Mouse (Mus musculus) heart, postnatal 10 days (tissue): Measurements from ENCODE around the gene Kbtbd12. TPM values are rescaled to one million over a fixed set of nuclear protein-coding genes. Genes with fewer than 3 reads are reported as not detected.
A peak's percentile ranks its signal among the peaks of the same experiment; 100 is the strongest.

Source experiments
- DNase-seq, 2 experiments: peaks; one replicate each; pipeline ENCODE4 v3.0.0; 2021
- intact Hi-C: fragments of 180-260 bp; cut with DNase I; formaldehyde crosslinking; loops from one replicate; pipeline ENCODE4 v1.15.1; 2025
- total RNA-seq, 2 experiments: library from RNA; stranded (reverse); gene quantifications; 2 replicates each; pipeline ENCODE4 v1.2.3; 2021

The Kbtbd12 gene
- 10 to 100 TPM; 23.6 to 28.8 TPM for total RNA-seq

DNA sequence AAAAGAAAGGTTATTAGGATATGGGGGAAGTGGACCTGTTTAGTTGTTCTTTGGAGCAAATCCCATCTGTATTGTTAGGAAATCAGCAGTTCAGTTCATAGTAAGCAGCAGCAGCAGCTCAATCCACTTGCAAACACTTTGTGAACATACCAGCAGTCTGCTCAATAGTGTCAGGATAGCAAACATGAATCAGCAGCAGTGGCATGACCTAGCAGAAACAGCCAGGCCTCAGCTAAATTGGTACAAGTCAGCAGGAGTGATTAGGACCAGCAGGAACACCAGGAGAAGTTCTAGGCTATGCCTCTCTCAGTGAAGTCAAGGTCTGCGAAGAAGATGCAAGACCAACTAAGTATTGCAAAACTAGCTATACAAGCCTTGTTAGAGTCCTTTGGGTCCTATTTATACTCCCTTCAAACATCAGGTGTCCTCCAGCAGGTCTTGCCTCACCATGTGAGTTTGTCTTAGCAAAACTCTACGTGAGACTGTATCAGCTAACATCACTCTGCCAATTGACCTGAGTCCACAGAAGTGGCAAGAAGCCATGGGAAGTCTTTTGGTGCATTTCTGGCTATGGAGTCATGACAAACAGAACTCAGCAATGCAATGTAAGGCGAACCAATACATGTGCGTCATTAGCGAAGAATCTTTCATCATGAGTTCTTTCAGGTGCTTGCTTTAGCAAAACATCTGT is at the start of gene Kbtbd12:
TSS of gene Kbtbd12 (minus strand) at position 340 of the 691 bp plus-strand sequence.
- intact Hi-C loops, result no loop called here

DNA sequence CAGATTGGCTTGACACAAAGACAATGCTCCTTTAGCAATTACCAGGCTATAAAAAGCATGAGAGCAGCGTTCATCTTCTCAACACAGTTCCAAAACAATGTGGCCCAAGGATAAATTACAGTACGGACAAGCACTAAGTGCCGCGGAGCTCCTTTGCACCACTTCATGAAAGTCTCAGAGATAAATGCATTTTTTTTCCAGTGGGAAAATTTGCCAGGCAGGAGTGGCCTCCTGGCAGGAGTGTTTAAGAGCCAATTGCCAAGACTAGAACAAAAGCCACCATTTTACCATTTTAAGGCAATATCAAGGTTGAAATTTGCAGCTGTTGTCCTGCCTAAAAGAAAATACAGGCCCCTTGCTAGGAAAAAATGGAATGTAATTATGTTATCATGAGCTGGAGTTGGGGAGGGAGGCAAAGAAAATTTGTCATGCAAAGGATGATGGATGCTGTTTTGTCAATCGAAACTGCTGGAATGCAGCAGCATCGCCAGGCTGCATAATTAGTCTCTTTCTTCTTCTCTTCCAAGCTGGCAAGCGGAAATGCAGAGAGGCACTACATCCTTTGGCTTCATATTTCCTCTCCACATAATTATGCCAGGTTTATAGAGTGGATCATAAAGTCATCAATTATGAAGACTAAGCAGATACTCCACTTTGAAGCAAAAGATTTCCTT is 45.8 kb upstream of the Kbtbd12 start:
- intact Hi-C loops, result no loop called here
- DNase-seq, result no peak

More for the DNA sequence above, at the start of gene Kbtbd12:
- no peak for DNase-seq

DNA sequence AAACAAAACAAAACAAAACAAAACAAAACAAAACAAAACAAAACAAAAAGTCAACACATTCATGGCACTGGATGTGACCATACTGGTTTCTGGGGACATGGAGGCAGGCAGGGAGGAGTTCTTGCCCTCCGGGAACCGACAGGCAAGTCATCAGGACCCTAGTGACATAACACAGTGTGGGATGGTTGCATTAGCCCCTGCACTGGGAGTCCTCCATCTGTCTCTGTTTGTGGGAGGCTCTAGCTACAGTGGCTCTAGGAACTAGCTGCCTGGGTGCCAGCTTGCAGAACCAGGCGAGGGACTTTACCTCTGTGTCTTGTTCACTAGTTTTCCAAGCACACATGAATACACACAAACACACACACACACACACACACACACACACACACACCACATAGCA is 43.3 kb upstream of the Kbtbd12 start:
- intact Hi-C loops, result no loop called here
- DNase-seq, result no peak

DNA sequence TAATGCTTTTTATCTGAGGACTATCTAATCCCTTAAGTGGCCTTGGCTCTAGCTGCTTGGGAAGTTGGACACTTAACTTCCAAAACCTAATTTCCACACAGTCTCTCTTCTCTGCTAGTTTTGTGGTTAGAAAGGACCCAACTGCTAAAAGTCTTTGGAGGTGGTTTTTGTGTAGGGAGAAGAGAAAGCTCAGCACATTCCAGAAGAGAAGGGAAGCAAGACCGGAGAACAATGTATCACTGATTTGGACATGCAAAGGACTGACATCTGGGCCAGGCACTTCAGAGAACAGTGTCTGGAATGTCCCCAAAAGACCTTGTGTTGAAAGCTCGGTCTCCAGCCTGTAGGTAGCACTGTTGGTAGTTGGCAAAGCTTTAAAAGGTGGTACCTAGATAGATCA is 40.0 kb upstream of the Kbtbd12 start:
- no peak for DNase-seq
- intact Hi-C loops, result no loop called here

DNA sequence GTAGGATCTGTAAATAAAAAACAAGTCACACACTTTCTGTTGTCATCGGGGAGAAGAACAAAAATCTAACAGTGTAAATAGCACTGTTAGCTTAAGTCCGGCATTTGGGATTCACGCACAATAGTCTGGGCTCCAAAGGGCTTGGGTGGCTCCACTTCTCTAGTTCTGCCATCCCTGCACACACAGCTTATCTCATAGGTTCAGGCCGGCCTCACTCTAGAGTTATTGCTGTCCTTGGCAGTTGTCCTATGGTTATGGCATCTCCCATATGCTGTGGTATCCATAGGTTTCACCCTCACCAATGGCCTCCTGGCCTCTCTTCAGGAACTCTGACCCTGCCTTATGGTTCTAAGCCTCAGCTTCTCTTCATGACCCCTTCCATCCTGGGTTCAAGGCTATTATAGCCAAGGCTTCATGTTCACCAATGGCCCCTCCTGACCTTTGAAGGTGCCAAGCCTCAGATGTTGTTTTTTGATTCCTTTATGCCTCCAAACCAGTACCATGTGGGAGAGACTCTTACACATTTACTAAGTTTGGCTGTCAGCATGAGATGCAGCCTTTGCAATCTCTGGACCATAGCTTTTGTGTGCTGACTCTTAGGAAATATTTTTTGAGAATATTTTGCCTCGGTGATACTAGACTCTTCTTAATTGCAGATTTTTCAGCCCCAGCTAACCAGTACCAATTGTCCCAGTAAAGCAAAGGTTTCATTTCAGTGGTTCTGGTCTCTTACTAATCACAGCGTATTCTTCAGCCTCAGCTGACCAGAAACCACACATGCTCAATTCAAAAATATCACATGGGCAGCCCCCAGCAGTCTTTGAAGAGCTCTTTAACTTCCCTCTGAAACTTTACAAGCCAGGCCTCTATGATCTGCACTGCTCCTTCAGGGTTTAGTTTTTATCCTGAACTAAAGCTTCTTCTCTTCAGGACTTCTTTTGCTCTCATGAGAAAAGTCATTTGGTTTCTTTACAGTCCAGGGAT is 39.3 kb upstream of the Kbtbd12 start:
- DNase-seq, result no peak
- intact Hi-C loops, result no loop called here

DNA sequence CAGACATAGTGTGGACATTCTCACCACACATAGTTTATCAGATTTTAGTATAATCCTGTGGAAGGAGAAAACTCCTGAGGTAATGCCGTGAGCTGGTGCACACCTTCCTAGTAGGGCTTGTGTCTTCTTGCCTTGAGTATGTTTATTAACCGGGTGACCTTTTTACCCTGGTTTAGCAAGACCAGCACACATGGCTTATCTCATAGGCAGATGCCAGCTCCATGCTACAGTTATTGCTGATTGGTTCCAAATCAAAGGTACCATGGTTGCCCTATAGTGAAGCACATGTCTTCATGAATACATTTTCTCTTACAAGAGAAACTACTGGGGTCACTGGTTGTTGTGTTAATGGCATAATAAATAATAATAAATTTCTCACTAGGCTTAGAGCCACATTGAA is 38.1 kb upstream of the Kbtbd12 start:
- intact Hi-C loops, result no loop called here
- DNase-seq, result no peak

DNA sequence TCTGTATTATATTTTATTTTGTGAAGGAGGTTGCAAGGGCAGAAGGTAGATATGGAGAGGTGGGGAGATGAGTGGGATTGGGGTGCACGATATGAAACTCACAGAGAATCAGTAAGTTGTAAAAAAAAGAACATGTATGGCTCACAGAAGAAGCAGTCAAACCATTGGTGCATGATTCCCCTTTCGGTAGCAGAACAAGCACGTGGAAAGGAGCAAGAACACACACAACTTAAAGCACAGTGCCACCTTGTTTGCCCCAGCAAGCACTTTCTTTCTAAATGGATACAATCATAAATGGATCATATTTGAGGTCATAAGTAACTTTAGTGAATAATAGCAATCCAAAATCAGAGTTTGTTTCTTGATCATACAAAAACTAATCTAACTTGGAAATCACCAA is 24.5 kb upstream of the Kbtbd12 start:
- intact Hi-C loops, result no loop called here
- no peak for DNase-seq

DNA sequence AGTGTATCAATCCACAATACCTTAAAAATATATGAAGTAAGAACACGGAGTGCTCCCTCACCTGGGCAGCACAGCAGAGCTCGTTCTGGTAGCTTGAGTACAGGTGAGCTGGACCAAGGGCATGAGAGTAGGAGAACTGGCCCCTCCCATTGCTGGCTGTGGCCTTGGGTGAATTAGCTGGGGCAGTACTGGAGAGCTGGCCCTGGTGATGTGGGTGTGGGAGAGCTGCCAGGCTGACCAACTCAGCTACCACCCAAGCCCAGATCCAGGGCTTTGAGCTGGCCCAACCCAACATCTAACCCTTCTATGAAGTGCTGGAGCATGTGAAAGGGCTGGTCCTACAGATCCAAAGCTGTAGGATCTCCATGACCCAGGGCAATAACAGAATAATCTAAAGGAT is 23.9 kb upstream of the Kbtbd12 start:
- no peak for DNase-seq
- intact Hi-C loops, result no loop called here

DNA sequence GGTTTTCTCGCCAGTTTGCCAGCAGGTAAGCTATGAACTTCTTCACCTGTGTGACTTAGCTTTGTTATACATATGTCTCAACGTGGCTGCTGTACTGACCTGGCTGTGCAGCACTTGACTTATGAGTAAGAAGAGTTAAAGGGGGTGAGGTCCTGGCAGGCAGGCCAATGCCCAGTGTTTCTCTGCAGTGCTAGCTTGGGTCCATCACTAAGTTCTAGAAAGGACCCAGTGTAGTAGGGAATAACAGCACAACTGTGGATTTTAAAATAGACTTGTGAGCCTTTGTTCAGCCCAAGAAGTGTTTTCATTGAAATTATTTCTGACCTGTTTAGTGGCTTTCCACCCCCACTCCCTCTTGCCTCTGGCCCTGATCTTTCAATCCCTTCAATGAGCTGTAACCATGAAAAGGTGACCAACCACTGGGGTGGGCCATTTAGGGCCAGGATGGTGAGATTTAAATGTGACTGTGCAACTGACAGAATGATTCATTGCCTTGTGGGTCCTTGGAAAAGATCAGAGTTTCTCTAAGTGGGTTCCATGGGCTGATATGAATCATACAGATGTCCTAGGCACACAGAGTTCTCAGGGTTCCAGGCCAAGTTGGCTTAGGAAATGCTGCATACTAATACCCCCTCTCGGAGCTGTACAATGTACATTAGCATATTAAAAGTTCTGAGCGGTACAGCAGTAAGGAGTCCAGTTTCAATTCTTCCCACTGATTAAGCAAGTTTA is 10.0 kb upstream of the Kbtbd12 start:
- intact Hi-C loops, result no loop called here

DNA sequence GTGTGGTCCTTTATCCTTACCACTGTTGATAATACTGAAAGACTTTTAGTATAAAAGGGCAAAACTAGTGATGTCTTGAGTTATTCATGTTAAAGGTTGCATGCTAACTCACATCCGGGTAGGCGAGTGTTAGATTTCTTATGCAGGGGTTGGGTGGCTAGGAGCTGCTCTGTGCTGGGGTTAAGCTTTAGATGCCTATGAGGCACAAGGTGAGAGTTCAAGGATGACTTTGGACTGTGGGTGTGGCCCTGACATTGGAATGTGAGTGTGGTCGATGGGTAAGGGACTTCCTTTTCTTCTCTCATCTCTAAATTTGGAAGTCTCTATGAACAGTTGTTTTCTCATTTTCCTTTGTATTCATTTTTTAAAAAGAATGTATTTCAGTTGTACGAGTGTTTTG is 7.0 kb upstream of the Kbtbd12 start:
- DNase-seq, result no peak
- intact Hi-C loops, result loop anchor here (5.0 kb wide), 1 partner anchor 183 kb away; no protein-coding TSS in a partner anchor

More for the DNA sequence above, 10.0 kb upstream of the Kbtbd12 start:
- no peak for DNase-seq

DNA sequence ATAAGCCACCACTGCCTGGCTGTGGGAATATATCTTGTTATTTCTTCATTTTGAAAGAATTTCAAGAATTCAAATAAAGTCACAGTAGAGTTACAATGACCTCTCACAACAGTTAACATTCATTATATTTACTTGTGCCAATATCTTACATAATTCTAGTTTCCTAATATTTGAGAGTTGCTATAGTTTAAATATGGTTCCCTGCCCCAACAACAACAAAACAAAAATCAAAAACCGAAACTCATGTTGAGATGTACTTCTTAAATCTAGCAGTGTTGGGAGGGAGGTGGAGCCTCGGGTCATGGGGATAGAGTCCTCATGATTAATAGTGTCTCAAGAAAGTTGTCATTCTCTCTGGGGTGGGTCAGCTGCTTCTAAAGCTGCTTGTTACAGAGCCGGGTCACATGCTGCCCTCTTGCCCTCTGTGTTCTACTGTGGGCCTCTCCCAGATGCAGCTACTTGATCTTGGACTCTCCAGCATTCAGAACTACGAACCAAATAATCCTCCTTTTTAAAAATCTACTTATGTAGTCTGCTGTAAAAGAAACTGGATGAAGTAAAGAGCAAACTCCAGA is 3.7 kb upstream of the Kbtbd12 start:
- intact Hi-C loops, result loop anchor here (2.0 to 5.0 kb wide), 2 partner anchors 75 to 186 kb away; no protein-coding TSS in a partner anchor
- no peak for DNase-seq

DNA sequence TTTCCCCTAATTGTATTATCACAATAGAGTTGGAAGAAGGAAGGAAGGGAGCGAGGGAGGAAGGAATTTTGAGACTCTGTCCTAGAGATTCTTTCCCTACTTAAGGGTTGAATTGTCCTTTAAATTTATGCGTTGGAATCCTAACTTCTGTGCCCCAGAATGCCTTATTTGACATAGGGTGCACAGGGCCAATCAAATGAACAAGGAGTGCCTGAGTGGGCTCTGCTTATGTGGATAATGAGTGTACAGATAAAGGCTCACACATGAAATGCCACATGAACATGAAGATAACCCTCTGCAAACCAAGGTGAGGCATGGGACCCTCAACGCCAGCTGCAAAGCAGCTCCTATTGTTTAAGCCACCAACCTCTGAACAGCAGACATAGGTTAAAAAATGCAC is 2.6 kb upstream of the Kbtbd12 start:
- no peak for DNase-seq
- intact Hi-C loops, result loop anchor here (2.0 to 5.0 kb wide), 2 partner anchors 76 to 187 kb away; no protein-coding TSS in a partner anchor

DNA sequence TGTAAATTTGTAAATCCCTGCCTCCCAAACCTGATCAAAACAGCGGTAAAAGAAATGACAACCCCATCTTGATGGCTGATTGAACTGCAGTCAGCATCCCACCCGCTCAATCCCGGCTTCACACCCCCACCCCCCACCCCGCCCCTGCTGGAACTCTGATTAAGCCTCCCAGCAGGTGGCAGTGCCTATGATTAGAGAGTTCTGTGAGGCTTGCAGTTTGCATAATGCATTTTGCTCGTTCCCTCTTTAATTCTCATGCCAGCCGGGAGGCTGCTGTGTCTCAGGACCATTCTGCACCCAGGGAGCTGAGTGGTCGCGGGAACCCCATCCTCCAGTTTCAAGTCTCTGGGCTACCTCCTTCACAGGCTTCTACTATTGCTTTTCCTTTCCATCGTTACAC is 2.2 kb upstream of the Kbtbd12 start:
- peak; percentile 18 to 35 for DNase-seq
- intact Hi-C loops, result loop anchor here (2.0 to 5.0 kb wide), 2 partner anchors 77 to 187 kb away; no protein-coding TSS in a partner anchor

DNA sequence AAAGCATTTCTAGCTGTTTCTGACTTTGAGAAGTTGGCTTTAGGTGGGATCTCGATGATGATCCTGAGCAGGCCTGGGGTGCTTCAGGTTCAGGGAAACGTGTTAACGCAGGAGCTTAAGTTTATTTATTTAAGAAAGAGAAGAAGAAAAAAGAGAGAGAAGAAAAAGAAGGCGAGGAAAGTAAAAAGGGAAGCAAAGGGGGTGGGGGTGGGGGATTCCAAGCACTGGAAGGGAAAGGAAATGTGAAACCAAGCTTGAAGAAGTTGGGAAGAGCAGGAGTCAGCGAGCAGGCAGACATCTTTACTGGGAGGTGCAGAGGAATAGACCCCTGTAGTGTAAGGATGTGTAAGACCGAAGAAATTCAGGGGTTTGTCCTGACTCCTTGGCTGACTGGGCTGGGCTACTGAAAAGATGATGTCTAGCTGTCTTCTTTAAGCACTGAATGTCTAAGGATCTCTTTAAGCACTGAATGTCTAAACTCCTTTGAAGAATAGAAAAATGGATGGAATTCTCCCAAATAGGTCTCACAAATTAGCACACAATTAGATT is 1.7 kb upstream of the Kbtbd12 start:
- DNase-seq, result no peak
- intact Hi-C loops, result no loop called here

DNA sequence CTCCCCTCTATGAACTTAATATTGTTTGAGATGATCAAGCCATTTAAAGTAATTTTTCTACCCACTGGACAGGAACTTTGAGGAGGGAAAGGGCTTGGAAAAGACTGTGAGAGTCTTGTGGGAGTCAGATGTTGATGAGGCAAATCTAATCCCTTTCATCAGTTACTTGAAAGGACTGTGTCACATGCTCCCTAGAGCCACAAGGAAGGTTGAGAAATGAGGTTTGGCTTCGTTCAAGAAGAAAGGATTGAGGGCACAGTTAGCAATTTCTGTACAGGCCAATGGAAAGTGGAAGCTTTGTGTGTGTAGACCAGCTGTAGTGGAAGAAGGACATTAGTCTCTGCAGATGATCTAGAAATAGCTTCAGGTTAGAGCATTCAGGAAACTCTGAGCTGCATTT is 1.2 kb upstream of the Kbtbd12 start:
- intact Hi-C loops, result no loop called here
- DNase-seq, result no peak

DNA sequence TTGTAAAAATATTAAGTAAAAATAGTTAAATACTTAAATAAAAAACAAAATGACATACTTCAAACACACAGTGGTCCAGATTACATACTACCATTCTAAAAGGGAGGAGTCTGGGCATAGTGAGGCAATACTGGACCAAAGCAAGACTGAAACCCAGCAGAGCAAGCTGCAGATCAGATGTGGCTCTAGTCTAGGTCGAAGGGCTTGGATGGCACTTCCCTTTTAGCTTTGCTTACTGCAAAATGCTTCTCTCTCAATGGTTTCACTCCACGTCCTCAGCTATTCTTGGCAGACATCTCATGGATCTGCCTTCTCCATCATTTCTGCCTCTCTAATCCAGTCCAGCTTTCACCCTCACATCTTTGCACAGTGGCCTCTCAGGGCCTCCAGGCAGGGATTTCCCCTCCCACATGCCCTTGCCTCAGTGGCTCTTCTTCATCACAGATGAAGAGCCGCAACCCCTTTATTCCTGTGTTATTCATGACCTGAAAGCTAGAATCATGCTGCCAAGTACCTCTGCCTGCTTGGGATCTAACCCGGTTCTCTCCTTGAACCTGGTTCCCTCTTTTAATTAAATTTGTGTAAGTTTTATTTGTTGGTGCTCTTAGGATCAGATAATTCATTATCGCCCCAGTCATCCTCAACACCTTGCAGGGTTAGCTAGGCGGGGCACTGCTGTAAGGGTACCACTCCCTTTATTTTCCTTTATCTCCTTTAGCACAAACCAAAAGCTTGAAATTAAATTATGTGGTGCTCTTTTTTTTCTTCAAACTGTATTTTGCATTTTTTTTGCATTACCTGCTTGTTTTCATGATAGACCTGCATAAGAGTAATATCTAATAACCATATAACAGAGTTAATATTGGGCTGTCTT is 1.6 kb downstream of the Kbtbd12 start:
- no peak for DNase-seq
- intact Hi-C loops, result no loop called here

DNA sequence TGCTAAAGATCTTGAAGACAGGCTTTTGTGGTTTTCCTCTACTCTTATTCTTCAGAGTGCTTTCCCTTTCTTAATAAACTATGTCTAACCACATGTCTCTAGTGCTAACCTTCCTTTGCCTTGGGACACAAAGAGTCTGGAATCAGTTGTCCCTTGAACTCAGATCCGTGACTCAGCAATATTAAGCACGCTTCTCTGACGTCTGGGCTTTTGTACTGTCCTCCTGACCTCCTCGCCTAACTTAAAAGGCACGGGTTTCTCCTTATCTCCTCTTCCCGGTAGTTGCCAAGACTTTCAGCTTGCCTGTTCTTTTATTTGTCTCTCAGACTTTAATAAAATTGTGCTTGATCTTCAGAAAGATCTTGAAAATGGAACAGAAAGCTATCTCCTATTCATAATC is 6.5 kb downstream of the Kbtbd12 start:
- no peak for DNase-seq
- intact Hi-C loops, result no loop called here

DNA sequence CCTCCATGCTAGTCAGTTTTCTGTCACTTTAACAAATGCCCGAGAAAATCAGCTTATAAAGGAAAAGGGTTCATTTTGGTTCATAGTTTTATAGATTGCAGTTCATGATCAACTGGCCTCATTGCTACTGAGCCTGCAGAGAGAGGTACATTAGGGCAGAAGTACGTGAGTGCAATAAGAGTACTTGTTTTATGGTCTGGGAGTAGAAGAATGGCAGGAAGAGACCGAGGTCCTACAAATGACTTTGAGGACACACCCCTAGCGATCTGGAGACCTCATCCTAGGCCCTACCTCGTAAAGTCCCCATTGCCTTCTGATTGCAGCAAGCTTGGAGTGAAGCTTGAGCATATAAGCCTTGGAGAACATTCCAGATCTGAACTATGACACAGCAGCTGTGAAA is 7.2 kb downstream of the Kbtbd12 start:
- no peak for DNase-seq
- intact Hi-C loops, result no loop called here

DNA sequence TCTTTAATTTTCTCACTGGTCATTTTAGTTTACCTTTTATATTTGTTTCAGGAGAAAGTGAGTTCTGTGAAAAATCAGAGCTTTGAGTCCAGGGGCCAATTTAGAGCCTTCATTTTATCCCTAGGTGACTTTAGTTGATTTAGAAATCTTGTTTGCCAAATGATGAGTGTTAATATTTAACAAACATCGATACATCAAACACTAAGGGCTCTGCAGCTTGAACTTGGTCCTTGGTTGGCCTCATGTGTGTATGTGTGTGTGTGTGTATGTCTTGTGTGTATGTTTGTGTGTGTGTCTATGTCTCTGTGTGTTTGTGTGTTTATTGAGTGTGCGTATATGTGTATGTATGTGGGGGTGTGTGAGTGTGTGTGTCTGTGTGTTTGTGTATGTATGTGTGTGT is 7.9 kb downstream of the Kbtbd12 start:
- DNase-seq, result no peak
- intact Hi-C loops, result no loop called here
